Mouse (Mus musculus) spleen, adult 18-20 months (tissue): Measurements from ENCODE around the gene 4930595M18Rik.

Experiments
- DNase-seq, 2 experiments: peaks; one replicate each; pipeline ENCODE4 v3.0.0; 2022; ENCODE audit warnings: mixed read lengths in 2 of 2

4930595M18Rik gene

DNA sequence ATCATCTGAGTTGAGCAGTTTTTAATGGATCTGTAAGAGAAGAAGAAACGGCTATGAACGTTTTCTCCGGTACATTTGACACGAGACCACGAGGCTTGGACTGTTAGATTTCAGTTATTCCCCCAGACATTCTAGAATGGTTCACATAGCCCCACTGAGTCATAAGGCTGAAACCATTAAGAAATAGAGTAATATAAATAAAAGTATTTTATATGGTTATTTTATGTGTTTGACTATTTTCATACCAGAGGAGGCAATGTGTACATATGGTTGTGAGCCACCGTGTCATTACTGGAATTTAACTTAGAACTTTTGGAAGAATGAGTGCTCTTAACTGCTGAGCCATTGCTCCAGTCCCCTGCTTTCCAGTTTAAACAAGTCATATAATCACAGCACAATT is at the start of gene 4930595M18Rik:
Gene 4930595M18Rik (minus strand): TSS at position 101 of the 400 bp plus-strand sequence.
- DNase-seq, result no peak

DNA sequence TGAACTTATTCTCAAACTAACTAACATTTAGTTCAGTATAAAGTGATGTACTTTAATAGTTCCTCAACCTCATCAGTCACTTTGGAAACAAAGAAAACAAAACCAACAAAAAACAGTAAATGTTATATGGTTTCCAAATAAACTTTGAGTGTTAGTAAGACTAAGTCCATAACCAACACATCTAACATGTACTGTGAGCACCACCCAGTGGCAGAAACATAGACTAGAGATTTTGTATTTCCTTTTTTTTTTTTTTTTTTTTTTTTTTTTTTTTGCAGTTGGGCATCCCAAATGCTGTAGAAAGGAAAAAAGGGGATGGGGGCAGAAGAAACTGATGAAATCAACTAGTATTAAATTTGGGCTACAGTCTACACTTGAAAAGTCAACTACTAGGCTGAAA is 14.6 kb upstream of the 4930595M18Rik start:
- no peak for DNase-seq
